Mouse (Mus musculus) left cerebral cortex, postnatal 36 days (tissue): ENCODE measurements around the gene Gm21905. TPM values are rescaled to one million over a fixed set of nuclear protein-coding genes. Genes with fewer than 3 reads are reported as not detected.

Experiments
- DNase-seq, 2 experiments: peaks; one replicate each; pipeline ENCODE4 v3.0.0; 2021 to 2022; ENCODE audit warnings: low spot score in 2 of 2, mixed read lengths in 1 of 2
- intact Hi-C: fragments of 180-260 bp; cut with DNase I; formaldehyde crosslinking; loops from one replicate; pipeline ENCODE4 v1.15.1; 2025
- total RNA-seq, 2 experiments: library from RNA; stranded (reverse); gene quantifications; 2 replicates each; pipeline ENCODE4 v1.2.3; 2021

Gene Gm21905
- total RNA-seq, result not detected

GRCm38 (mm10) chr5:67946321-67946720, at the start of gene Gm21905:
Gene Gm21905 (minus strand): TSS chr5:67946421.
- intact Hi-C loops, result no loop called here

GRCm38 (mm10) chr5:67990426-67990825, 44.2 kb upstream of the Gm21905 start:
- DNase-seq, result no peak
- intact Hi-C loops, result no loop called here

More at GRCm38 (mm10) chr5:67946321-67946720, at the start of gene Gm21905:
- no peak for DNase-seq

- intact Hi-C loops, result no loop called here
- DNase-seq, result no peak
Observed at GRCm38 (mm10) chr5:67981946-67982526, 35.8 kb upstream of the Gm21905 start.

GRCm38 (mm10) chr5:67969536-67969935, 23.3 kb upstream of the Gm21905 start:
- no peak for DNase-seq
- intact Hi-C loops, result no loop called here

GRCm38 (mm10) chr5:67961708-67962629, 15.7 kb upstream of the Gm21905 start:
- peak in 1 of 2 experiments; percentile 9 for DNase-seq
- intact Hi-C loops, result no loop called here

GRCm38 (mm10) chr5:67955486-67955885, 9.3 kb upstream of the Gm21905 start:
- no peak for DNase-seq
- intact Hi-C loops, result loop anchor here (5.0 kb wide), 1 partner anchor 108 kb away; the partner anchor contains the start of gene Atp8a1

GRCm38 (mm10) chr5:67954097-67954496, 7.9 kb upstream of the Gm21905 start:
- intact Hi-C loops, result no loop called here
- DNase-seq, result no peak

GRCm38 (mm10) chr5:67948074-67948473, 1.9 kb upstream of the Gm21905 start:
- intact Hi-C loops, result no loop called here

GRCm38 (mm10) chr5:67947006-67947405, 785 bp upstream of the Gm21905 start:
- no peak for DNase-seq
- intact Hi-C loops, result no loop called here

More at GRCm38 (mm10) chr5:67948074-67948473, 1.9 kb upstream of the Gm21905 start:
- DNase-seq, result no peak

GRCm38 (mm10) chr5:67944074-67944785, 2.0 kb downstream of the Gm21905 start:
- intact Hi-C loops, result no loop called here
- no peak for DNase-seq

GRCm38 (mm10) chr5:67943199-67943598, 3.0 kb downstream of the Gm21905 start:
- no peak for DNase-seq
- intact Hi-C loops, result no loop called here

GRCm38 (mm10) chr5:67941369-67941768, 4.9 kb downstream of the Gm21905 start, which contains the start of gene Gm5108:
Gene Gm5108 (plus strand): TSS chr5:67941669.
- intact Hi-C loops, result no loop called here
- no peak for DNase-seq

GRCm38 (mm10) chr5:67931623-67932022, 14.6 kb downstream of the Gm21905 start:
- no peak for DNase-seq
- intact Hi-C loops, result no loop called here

- no peak for DNase-seq
- intact Hi-C loops, result no loop called here
Observed at GRCm38 (mm10) chr5:67930584-67930983, 15.6 kb downstream of the Gm21905 start.

GRCm38 (mm10) chr5:67904555-67904954, 41.7 kb downstream of the Gm21905 start:
- no peak for DNase-seq
- intact Hi-C loops, result no loop called here

GRCm38 (mm10) chr5:67898921-67899320, 47.3 kb downstream of the Gm21905 start:
- intact Hi-C loops, result no loop called here
- no peak for DNase-seq

GRCm38 (mm10) chr5:67884422-67885210, 61.6 kb downstream of the Gm21905 start:
- DNase-seq, result no peak
- intact Hi-C loops, result no loop called here

- no peak for DNase-seq
- intact Hi-C loops, result no loop called here
Observed at GRCm38 (mm10) chr5:67883564-67884171, 62.6 kb downstream of the Gm21905 start.
